Mouse (Mus musculus) embryonic fibroblast, embryonic 13.5 days (primary cell): ENCODE results near the gene Fam107b.

ENCODE experiments used
- CTCF ChIP-seq: IDR thresholded peaks from 2 replicates; pipeline ENCODE4 v1.5.1; 2011; ENCODE audit warnings: mild to moderate bottlenecking, control low read depth, low read length, moderate library complexity, borderline replicate concordance; ENCODE audit not compliant: insufficient read depth
- POLR2A ChIP-seq: IDR thresholded peaks from 2 replicates; pipeline ENCODE4 v1.6.1; 2011; ENCODE audit warnings: low read depth, mild to moderate bottlenecking, control low read depth, low read length, moderate library complexity

DNA sequence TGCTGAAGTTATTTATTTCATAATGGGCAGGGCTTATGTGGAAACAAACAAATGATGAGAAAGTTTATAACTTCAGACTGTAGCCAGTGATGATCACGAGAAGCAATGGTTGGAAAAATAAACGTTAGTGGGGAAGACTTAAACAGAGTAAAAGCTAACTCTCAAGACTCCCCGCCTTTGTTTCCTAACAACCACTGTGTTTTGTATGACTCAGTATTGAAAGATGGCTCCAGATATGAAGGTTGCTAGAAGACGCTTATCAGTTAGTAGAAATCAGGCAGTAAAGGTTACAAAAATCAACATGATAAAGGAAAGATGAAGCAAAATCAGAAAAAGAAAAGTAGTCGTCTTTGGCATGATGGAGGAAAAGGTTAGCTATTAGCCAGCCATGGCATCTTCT is 78.9 kb downstream of the Fam107b start:
- TF ChIP-seq POLR2A (no peak), CTCF (no peak)
